Mouse (Mus musculus) spleen, postnatal 10 days (tissue): ENCODE measurements around the gene Ndufb5.
"Not testable (repeated sequence)": the region's sequence is repeated elsewhere in the genome, so short reads cannot be mapped to it uniquely, and the experiment has no call there.

Experiments used
- DNase-seq, 2 experiments: peaks; one replicate each; pipeline ENCODE4 v3.0.0; 2021 to 2022; ENCODE audit warnings: low spot score in 2 of 2

Ndufb5 gene

DNA sequence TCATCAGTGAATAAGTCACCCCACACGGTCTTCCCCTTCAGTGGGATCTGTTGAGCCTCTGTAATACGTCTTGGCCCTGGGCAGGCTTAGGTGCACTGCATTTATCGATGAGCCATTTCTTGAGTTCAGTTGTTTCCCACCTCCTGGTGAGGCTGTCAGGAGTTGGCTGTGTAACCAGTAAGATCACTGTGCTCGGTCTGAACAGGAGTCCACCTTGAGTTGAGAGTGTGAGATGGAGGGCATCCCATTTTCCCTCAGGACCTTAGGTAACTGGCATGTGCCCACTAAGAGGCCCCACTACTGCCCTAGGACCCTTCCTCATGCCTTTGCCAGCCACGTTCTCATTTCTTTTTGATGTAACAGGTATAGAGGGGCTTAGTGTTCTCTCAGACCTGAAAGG, 10.8 kb upstream of the Ndufb5 start:
- no peak for DNase-seq

DNA sequence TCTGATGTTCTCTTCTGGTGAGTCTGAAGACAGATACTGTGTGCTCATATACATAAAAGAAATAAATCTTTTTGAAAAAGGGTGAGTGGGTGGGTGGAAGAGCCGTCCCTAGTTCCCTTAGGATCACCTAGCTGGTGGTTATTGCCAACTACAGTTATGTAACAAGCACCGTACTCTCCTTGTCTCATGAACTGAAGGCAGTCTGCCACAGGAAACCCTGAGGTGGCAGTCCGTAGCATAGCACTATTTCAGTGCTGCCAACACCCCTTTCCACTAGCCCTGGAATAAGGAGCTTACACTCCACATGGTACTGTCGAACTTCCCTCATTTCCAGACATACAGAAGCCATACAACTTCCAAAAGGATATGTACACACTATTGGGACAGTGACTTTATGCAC, 8.9 kb upstream of the Ndufb5 start:
- no peak for DNase-seq

- no peak for DNase-seq
These were observed 424 bp downstream of the Ndufb5 start, which contains the start of gene Mrpl47 for GRCm38 (mm10) chr3:32737172-32737655. TSS of gene Mrpl47 (minus strand) at chr3:32737605.

DNA sequence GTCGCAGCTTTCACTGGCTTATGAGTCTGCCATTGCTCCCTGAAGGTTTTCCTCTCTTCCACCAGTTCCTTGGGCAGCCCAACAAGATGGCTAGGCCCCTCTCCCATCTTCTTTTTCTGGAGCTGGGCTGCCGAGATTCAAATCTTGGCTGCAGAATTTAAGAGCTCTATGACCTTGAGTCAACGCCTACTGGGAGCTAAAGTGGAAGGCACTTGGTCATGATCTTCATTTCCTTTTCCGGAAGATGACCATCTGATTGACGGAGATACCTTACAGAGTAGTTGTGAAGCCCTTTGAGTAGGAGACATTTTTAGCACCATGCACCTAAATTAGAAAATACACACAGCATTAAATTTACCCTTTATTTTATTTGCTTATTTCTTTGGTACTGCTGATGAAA, 1.8 kb downstream of the Ndufb5 start:
- DNase-seq: no peak

DNA sequence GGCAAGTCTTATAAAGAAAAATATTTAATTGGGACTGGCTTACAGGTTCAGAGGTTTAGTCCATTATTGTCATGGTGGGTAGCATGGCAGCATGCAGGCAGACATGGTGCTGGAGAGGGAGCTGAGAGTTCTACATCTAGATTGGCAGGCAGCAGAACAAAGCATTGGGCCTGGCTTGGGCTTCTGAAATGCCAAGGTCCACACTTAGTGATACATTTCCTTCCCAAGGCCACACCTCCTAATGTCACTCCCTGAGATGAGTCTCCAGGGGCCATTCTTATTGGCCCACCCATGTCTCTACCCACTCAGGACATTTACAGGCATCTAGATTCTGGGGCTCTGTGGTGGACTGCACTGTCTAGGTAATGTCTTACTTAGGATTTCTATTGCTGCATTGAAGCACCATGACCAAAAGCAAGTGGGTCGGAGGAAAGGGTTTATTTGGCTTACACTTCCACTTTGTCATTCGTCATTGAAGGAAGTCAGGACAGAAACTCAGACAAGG, 5.5 kb downstream of the Ndufb5 start:
- DNase-seq: no peak

DNA sequence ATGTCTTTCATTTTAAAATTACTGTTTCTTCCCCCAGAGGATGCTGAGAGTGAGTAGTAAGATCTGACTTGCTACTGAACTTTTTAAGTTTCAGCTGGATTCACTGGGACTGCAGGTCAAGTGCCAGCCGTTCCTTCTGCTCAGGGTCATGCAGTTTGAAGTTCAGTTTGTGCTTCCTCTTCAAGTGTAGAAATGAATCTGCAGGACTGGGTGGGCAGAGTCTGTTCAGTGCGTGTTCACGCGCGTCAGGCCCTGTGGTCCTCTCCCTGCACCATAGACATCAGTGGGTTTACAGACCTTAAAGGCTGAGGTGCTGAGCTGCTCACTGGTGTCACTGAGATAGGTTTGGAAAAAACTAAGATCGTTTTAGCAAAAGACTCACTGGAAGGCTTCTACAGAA, 8.2 kb downstream of the Ndufb5 start:
- no peak for DNase-seq

GRCm38 (mm10) chr3:32745426-32745825, 8.6 kb downstream of the Ndufb5 start:
- not testable (repeated sequence) for DNase-seq

GRCm38 (mm10) chr3:32748384-32748783, 11.6 kb downstream of the Ndufb5 start:
- DNase-seq: no peak

- DNase-seq: no peak
These were observed 13.2 kb downstream of the Ndufb5 start for GRCm38 (mm10) chr3:32749820-32750579.

DNA sequence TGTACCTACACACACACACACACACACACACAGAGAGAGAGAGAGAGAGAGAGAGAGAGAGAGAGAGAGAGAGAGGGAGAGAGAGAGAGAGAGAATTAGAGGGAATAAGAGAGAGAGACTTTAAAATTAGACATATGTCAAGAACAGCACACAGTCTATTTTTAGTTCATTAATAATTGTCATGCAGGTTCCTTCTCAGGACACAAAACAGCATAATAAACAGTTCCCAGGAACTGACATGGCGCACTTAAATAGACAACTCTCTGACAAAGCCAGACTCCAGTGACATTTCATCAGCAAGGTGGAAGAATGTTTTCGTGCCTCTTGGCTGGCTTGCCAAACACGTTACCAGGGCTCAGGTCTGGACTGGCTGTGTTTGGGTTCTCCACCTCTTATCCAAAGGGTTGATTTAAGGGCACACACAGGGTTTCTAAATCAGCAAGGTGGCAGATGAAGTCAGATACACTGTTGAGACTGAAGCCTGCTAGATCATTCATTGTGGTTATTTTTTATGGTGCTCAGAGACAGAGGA, 17.7 kb downstream of the Ndufb5 start:
- DNase-seq: no peak

DNA sequence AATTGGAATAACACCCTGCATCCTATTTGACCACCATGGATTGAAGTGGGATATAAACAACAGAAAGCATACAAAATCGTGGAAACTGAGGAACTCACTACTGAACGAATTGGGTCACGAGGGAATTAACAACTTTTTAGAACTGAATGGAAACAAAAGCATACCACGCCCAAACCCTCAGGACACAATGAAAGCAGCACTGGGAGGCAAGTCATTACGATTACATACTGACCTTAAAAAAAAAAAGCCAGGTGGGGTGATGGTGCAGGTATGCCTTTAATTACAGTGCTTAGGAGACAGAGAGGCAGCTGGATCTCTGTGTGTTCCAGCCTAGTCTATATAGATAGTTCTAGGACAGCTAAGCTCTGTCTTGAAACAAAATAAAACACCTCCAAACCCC, 22.4 kb downstream of the Ndufb5 start:
- no peak for DNase-seq

DNA sequence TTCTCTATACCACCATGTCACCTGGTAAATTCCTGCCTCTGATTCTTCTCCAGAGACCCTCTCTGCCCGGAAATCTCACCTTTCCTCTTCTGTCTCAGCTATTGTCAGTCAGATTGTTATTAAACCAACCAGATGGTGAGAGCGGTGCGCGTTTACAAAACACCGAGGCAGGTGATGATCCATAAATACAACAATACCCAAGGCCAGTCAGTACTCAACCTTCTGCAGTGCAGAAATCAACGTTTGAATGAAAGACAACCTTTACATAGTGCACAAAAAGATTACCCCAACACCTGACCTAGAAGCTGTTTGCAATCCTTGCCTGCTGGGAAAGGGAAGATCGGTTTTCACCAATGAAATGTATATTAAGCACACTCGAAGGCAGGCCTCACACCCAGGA, 26.2 kb downstream of the Ndufb5 start:
- DNase-seq: no peak

DNA sequence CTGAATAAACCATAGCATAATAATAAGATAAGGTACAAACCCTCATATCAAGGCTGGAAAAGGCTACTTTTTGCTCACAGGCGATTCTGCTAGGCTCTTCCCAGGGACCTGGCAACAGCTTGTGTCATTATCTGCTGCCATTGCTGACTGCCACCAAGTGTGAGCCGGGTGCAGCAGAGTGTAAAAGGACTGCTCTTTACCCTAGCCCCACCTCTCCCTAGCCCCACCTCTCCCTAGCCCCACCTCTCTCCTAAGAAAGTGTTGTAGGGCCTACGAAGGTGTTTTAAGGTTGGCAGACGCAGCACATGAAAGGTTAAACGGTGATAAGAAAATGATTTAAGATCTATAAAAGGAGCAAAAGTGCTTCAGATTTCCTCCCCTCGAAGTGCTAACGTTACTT, 27.1 kb downstream of the Ndufb5 start:
- DNase-seq: no peak

DNA sequence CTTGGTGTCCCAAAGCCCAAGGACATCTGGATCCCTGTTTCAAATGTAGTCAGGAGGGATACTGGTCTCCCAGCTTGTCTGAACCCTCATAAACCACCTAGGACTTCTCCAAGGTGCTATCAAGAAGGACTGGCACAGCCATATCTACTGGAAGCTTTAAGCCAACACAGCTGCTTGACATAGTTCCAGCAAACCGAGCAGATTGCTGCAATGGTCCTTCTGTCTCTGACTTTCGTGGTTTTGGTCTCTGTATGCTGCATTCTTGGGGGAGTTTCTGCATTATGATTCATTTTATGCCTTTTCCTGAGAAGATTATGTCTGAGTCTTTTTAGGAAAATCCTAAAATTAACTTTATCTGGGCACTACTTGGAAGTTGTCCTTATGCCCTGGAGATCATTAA, 34.0 kb downstream of the Ndufb5 start:
- no peak for DNase-seq
